Mouse (Mus musculus) midbrain, embryonic 16.5 days (tissue): ENCODE measurements around the gene Jam2. TPM values are rescaled to one million over a fixed set of nuclear protein-coding genes. Genes with fewer than 3 reads are reported as not detected.

Experiments
- ATAC-seq: fragments of 200-750 bp; cut with Nextera tagmentation; 2 replicates; pipeline ENCODE4 v1.8.0; 2017; ENCODE audit warnings: moderate TSS enrichment
- H3K27ac ChIP-seq: fragments of 300-500 bp; sonication (generic); 2 replicates; pipeline ENCODE4 v1.5.1; 2014; ENCODE audit warnings: mild to moderate bottlenecking, low read length, mixed read lengths
- H3K27me3 ChIP-seq: fragments of 300-500 bp; sonication (generic); 2 replicates; pipeline ENCODE4 v1.6.1; 2014; ENCODE audit warnings: low read depth, low read length, mixed read lengths; ENCODE audit not compliant: control insufficient read depth, insufficient read depth
- H3K36me3 ChIP-seq: fragments of 300-500 bp; sonication (generic); 2 replicates; pipeline ENCODE4 v1.6.1; 2014; ENCODE audit warnings: mild to moderate bottlenecking, low read length, moderate library complexity, mixed read lengths; ENCODE audit not compliant: control insufficient read depth, insufficient read depth
- H3K4me1 ChIP-seq: fragments of 300-500 bp; sonication (generic); 2 replicates; pipeline ENCODE4 v1.6.1; 2014; ENCODE audit warnings: mild to moderate bottlenecking, low read length, mixed read lengths; ENCODE audit not compliant: control insufficient read depth, insufficient read depth
- H3K4me2 ChIP-seq: fragments of 300-500 bp; sonication (generic); 2 replicates; pipeline ENCODE4 v1.6.1; 2014; ENCODE audit warnings: mild to moderate bottlenecking, low read length, mixed read lengths
- H3K4me3 ChIP-seq: fragments of 300-500 bp; sonication (generic); 2 replicates; pipeline ENCODE4 v1.5.1; 2014; ENCODE audit warnings: low read depth, mild to moderate bottlenecking, low read length, moderate library complexity, mixed read lengths
- H3K9ac ChIP-seq: fragments of 300-500 bp; sonication (generic); 2 replicates; pipeline ENCODE4 v1.6.1; 2014; ENCODE audit warnings: low read depth, low read length, mixed read lengths
- H3K9me3 ChIP-seq: fragments of 300-500 bp; sonication (generic); replicated peaks from 2 replicates; pipeline ENCODE4 v1.6.1; 2014; ENCODE audit warnings: mild to moderate bottlenecking, low read length, mixed read lengths; ENCODE audit not compliant: control insufficient read depth, poor library complexity, severe bottlenecking
- WGBS: fragments of 180-500 bp; shearing (Covaris S2); extraction: QIAGEN DNeasy Blood & Tissue Kit; methylation state at CpG from one replicate; pipeline ENCODE4 v1.1.7; 2014; 5-methylcytosine and 5-hydroxymethylcytosine counted together
- polyA plus RNA-seq: library from polyadenylated mRNA; unstranded; fragments of >200 nt; fragmentation: Nextera tagmentation; extraction: Ambion mirVana; gene quantifications from 2 replicates; pipeline ENCODE4 v1.2.1, GENCODE M21; 2015

The Jam2 gene
- polyA plus RNA-seq, 1 experiment from 2014 or later, result 23.1 TPM

- Histone ChIP-seq H3K9ac (no peak overlapping the region), H3K9me3 (no peaks in the 10 kb centered on the region), H3K4me1 (no peaks in the 10 kb centered on the region), H3K27me3 (no peaks in the 10 kb centered on the region), H3K36me3 (peaks cover 24% of the 10 kb centered on the region), H3K27ac (no peak overlapping the region), H3K4me3 (no peak overlapping the region), H3K4me2 (no peak overlapping the region)
- peak; percentile 58; the same call in 1 of the 2 replicates for ATAC-seq
- 62% methylated on average over 6 of the region's 6 CpGs for WGBS
These were observed 51.1 kb downstream of the Jam2 start for GRCm38 (mm10) chr16:84825009-84825408.

- H3K4me3 ChIP-seq, result no peak overlapping the region
- H3K9me3 ChIP-seq, result no peaks in the 10 kb centered on the region
- ATAC-seq, result no peak
- no peak overlapping the region for H3K4me2 ChIP-seq
- H3K9ac ChIP-seq, result no peak overlapping the region
- peaks cover 15% of the 10 kb centered on the region for H3K4me1 ChIP-seq
- no peak overlapping the region for H3K27ac ChIP-seq
- peaks cover 18% of the 10 kb centered on the region; the same call in 1 of the 2 replicates for H3K36me3 ChIP-seq
- H3K27me3 ChIP-seq, result no peaks in the 10 kb centered on the region
- WGBS, result 93% methylated on average over 5 of the region's 5 CpGs
These were observed 57.8 kb downstream of the Jam2 start for GRCm38 (mm10) chr16:84831696-84832095.

GRCm38 (mm10) chr16:84832736-84833135 lies 58.8 kb downstream of the Jam2 start:
- 96% methylated on average over 5 of the region's 5 CpGs for WGBS
- H3K9ac ChIP-seq, result no peak overlapping the region
- peaks cover 18% of the 10 kb centered on the region for H3K4me1 ChIP-seq
- no peaks in the 10 kb centered on the region for H3K9me3 ChIP-seq
- no peak overlapping the region for H3K4me3 ChIP-seq
- no peak overlapping the region for H3K4me2 ChIP-seq
- ATAC-seq, result no peak
- H3K27ac ChIP-seq, result no peak overlapping the region
- H3K36me3 ChIP-seq, result peaks cover 18% of the 10 kb centered on the region; the same call in 1 of the 2 replicates
- no peaks in the 10 kb centered on the region for H3K27me3 ChIP-seq

- under 1% methylated on average over 22 of the region's 22 CpGs for WGBS
- peak overlapping the region; percentile 58 for H3K4me2 ChIP-seq
- peaks cover 18% of the 10 kb centered on the region for H3K4me1 ChIP-seq
- no peak for ATAC-seq
- peak overlapping the region; percentile 92 for H3K9ac ChIP-seq
- H3K4me3 ChIP-seq, result peak overlapping the region; percentile 93
- peaks cover 9% of the 10 kb centered on the region; the same call in 1 of the 2 replicates for H3K36me3 ChIP-seq
- H3K27ac ChIP-seq, result peak overlapping the region; percentile 88
- H3K27me3 ChIP-seq, result no peaks in the 10 kb centered on the region
- no peaks in the 10 kb centered on the region for H3K9me3 ChIP-seq
These were observed 60.4 kb downstream of the Jam2 start for GRCm38 (mm10) chr16:84834344-84834743.

- Histone ChIP-seq H3K4me2 (peak within 1 kb of the TSS; percentile 87), H3K9ac (peak within 1 kb of the TSS; percentile 92)
- under 1% methylated on average over 50 of the region's 52 CpGs for WGBS
These were observed 61.0 kb downstream of the Jam2 start, which contains the start of gene Gabpa for GRCm38 (mm10) chr16:84834745-84835440. Gabpa (plus strand) TSS chr16:84834925.

GRCm38 (mm10) chr16:84835441-84835822 lies 61.5 kb downstream of the Jam2 start, which contains the start of gene Atp5j:
Atp5j (minus strand) TSS chr16:84835625.
- Histone ChIP-seq H3K9me3 (no peaks in the 10 kb centered on the region), H3K4me1 (peaks cover 18% of the 10 kb centered on the region), H3K36me3 (peaks cover 5% of the 10 kb centered on the region; the same call in 1 of the 2 replicates), H3K27ac (peak within 1 kb of the TSS; percentile 88), H3K4me2 (peak within 1 kb of the TSS; percentile 87), H3K4me3 (peak within 1 kb of the TSS; percentile 93), H3K9ac (peak within 1 kb of the TSS; percentile 92), H3K27me3 (no peaks in the 10 kb centered on the region)
- WGBS, result 0% methylated on average over 31 of the region's 57 CpGs
- ATAC-seq, result peak; percentile 81

More at GRCm38 (mm10) chr16:84834745-84835440, 61.0 kb downstream of the Jam2 start, which contains the start of gene Gabpa:
- Histone ChIP-seq H3K27ac (peak within 1 kb of the TSS; percentile 88), H3K27me3 (no peaks in the 10 kb centered on the region), H3K9me3 (no peaks in the 10 kb centered on the region), H3K36me3 (peaks cover 7% of the 10 kb centered on the region; the same call in 1 of the 2 replicates), H3K4me3 (peak within 1 kb of the TSS; percentile 93), H3K4me1 (peaks cover 18% of the 10 kb centered on the region)
- peak; percentile 98 for ATAC-seq

GRCm38 (mm10) chr16:84835823-84836743 lies 62.2 kb downstream of the Jam2 start:
- no peaks in the 10 kb centered on the region for H3K27me3 ChIP-seq
- peak overlapping the region; percentile 88 for H3K27ac ChIP-seq
- WGBS, result 8% methylated on average over 27 of the region's 29 CpGs
- H3K9ac ChIP-seq, result peak overlapping the region; percentile 92
- peaks cover 18% of the 10 kb centered on the region for H3K4me1 ChIP-seq
- peaks cover 4% of the 10 kb centered on the region; the same call in 1 of the 2 replicates for H3K36me3 ChIP-seq
- H3K4me3 ChIP-seq, result peak overlapping the region; percentile 93
- no peak for ATAC-seq
- H3K4me2 ChIP-seq, result peak overlapping the region; percentile 87
- no peaks in the 10 kb centered on the region for H3K9me3 ChIP-seq

- ATAC-seq, result no peak
- Histone ChIP-seq H3K9ac (no peak overlapping the region), H3K36me3 (peaks cover 6% of the 10 kb centered on the region; the same call in 1 of the 2 replicates), H3K9me3 (no peaks in the 10 kb centered on the region), H3K27me3 (no peaks in the 10 kb centered on the region), H3K4me3 (no peak overlapping the region), H3K4me2 (no peak overlapping the region), H3K4me1 (peaks cover 15% of the 10 kb centered on the region), H3K27ac (no peak overlapping the region)
- WGBS, result 86% methylated on average over 2 of the region's 2 CpGs
These were observed 64.7 kb downstream of the Jam2 start for GRCm38 (mm10) chr16:84838576-84838975.
